Mouse (Mus musculus) liver, embryonic 18 days (tissue): ENCODE results near the gene Ptp4a2. TPM values are rescaled to one million over a fixed set of nuclear protein-coding genes. Genes with fewer than 3 reads are reported as not detected.

Source experiments
- polyA plus RNA-seq: library from polyadenylated mRNA; depleted of rRNA; stranded (reverse); fragments of >200 nt; gene quantifications from 2 replicates; pipeline ENCODE4 v1.2.3, GENCODE M21; 2012; rRNA removed

The Ptp4a2 gene
- 36.1 and 40.3 TPM in 2 replicates for polyA plus RNA-seq

DNA sequence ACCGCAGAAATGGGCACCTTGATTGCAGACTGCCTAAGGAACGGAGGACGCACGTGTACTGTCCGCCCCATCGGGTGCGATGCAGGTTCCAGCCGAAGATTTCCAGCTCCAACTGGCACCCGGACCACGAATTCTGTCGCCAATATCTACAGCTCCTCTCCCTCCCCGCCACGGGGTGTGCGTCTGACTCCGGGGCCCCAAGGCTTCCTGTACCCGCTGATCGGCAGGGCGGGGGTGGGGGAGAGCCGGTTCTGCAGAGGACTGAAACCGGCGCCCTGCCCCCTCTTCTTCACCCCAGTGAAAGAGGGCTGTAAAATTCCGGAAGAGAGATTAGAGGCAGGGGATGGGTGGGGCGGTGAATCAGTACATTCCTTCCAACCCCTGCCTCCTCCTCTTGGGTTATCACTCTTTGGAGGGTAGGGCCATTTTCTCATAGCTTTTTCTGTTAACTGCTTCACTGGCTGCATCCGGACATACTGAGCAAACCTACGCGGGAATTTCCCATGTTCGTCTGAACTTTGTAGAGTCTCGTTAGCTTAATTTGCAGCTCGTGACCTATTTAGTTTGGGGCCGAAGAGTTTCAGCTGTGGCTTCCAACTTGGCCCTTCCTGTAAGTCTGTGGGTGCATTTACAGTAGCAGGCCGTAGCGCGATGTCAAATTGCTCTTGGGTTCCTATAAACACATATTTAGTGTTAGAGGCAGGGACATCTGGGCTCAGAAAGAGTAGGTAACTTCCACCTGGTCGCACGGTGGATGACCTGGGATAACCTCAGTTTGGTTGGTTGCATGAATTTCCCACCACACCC, at the start of gene Ptp4a2:
TSS of gene Ptp4a2 (plus strand) at position 422 of the 807 bp plus-strand sequence.

Other genes with a start within 250 kb of the Ptp4a2 start
- gene Lck, start 237.6 kb upstream of the Ptp4a2 start, polyA plus RNA-seq, result 3.4 and 3.7 TPM in 2 replicates
- gene Fam167b, start 232.7 kb upstream of the Ptp4a2 start, polyA plus RNA-seq, result 14.7 and 17.7 TPM in 2 replicates
- 168 and 178 TPM in 2 replicates for gene Eif3i, start 210.6 kb upstream of the Ptp4a2 start, polyA plus RNA-seq
- gene Tmem234, start 210.6 kb upstream of the Ptp4a2 start, polyA plus RNA-seq, result 61.2 and 61.3 TPM in 2 replicates
- gene Dcdc2b, start 197.0 kb upstream of the Ptp4a2 start, polyA plus RNA-seq, result 0.60 and 0.62 TPM in 2 replicates
- 5.4 and 6.6 TPM in 2 replicates for gene Iqcc, start 192.1 kb upstream of the Ptp4a2 start, polyA plus RNA-seq
- 13.5 and 15.0 TPM in 2 replicates for gene Ccdc28b, start 187.3 kb upstream of the Ptp4a2 start, polyA plus RNA-seq
- 12.8 and 13.9 TPM in 2 replicates for gene Txlna, start 170.2 kb upstream of the Ptp4a2 start, polyA plus RNA-seq
- gene Kpna6, start 138.5 kb upstream of the Ptp4a2 start, polyA plus RNA-seq, result 8.6 and 9.1 TPM in 2 replicates
- 7.4 and 7.7 TPM in 2 replicates for gene Tmem39b, start 114.4 kb upstream of the Ptp4a2 start, polyA plus RNA-seq
- 8.8 and 9.2 TPM in 2 replicates for gene Khdrbs1, start 68.9 kb upstream of the Ptp4a2 start, polyA plus RNA-seq
- 0.01 TPM in 2 replicates for gene Spocd1, start 118.0 kb downstream of the Ptp4a2 start, polyA plus RNA-seq
- gene Adgrb2, start 173.7 kb downstream of the Ptp4a2 start, polyA plus RNA-seq, result 0.12 and 0.13 TPM in 2 replicates
- gene Col16a1, start 236.6 kb downstream of the Ptp4a2 start, polyA plus RNA-seq, result 4.1 and 4.4 TPM in 2 replicates